Mouse (Mus musculus) C2C12 (cell line): ENCODE measurements around the gene Tbc1d17.

ENCODE experiments used
- CTCF ChIP-seq: IDR thresholded peaks from one replicate; pipeline ENCODE4 v1.5.1; 2011; ENCODE audit not compliant: control insufficient read depth, insufficient read depth, insufficient read length
- MYOG ChIP-seq: IDR thresholded peaks from one replicate; pipeline ENCODE4 v1.6.1; 2011; ENCODE audit not compliant: control insufficient read depth, insufficient read length; ENCODE audit errors: extremely low read depth

DNA sequence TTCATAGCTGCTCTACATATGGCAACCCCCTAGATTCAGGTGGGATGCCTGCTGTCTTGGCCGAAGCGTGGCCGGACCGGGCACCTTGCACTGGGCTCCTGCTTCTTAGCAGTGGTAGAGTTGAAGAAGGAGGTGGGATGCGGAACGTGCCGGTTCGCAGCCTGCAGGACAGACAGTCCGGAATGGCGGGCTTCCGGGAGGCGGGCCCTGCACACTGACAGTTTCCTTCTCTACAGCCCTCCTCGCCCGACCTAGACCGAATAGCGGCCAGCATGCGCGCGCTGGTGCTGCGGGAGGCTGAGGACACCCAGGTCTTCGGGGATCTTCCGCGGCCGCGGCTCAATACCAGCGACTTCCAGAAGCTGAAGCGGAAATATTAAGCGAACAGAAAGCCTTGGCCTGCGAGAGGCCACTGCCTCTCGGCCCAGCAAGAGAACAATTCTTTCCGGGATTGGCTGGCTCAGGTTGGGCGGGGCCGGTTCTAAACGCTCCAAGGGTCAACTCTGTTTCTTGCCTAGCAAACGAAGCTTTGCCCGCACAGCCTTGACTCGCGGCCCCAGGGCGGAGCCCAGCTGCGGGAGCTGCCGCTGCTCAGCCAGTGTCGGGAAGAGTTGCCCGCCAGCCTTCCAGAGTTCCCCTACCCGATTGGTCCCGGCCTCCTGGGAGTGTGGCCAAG, 5.6 kb upstream of the Tbc1d17 start:
- no peak for TF ChIP-seq CTCF
- TF ChIP-seq MYOG = no peak
